Mouse (Mus musculus) heart, adult 2 months (tissue): ENCODE data around the gene Marcks.

ENCODE experiments used
- CTCF ChIP-seq: fragments of 200-600 bp; IDR thresholded peaks from 2 replicates; pipeline ENCODE4 v1.8.1; 2022; ENCODE audit warnings: antibody characterized with exemption, mild to moderate bottlenecking, moderate library complexity
- POLR2A ChIP-seq: fragments of 200-500 bp; IDR thresholded peaks from 2 replicates; pipeline ENCODE4 v1.6.1; 2011; ENCODE audit warnings: mild to moderate bottlenecking, low read depth, low read length, control low read depth; ENCODE audit not compliant: insufficient read depth

- TF ChIP-seq CTCF (no peak), POLR2A (no peak)
Measured at GRCm38 (mm10) chr10:37159731-37160130, 21.0 kb upstream of the Marcks start.
